Mouse (Mus musculus): ENCODE measurements around the gene Macrod1.

DNA sequence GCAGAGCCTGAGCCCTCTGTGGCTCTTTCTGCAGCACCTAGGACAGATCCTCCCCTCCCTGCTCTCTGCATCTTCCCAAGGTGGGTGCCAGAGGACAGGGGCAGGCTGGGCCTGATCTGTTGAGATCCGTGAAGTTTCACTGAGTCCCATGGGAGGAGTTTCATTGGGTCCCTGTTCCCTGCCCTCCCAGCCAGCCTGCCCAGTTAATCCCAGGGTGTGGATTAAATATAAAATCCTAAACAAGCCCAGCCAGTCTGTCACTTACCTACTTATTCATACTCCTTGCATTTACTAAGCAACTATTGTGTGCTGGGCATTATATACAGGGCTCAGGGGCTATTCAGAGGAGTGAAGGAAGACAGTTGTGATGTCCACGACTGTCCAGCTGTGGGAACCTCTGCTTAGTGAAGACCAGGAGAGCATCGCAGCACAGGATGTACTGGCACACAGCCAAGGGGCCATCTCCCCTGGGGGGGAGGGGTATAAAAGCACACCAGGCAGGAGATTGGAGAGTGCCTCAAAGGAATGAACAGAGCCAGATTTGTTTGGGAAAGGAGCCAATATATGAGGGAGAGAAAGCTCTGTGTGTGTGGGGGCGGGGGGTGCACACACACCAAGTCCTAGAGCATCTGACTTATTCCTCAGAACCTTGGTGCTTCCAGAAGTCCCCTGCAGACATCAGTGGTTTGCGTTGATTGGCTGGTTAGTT, 85.8 kb downstream of the Macrod1 start:
- no peak for TF ChIP-seq POLR2A (IDR thresholded peaks at IDR 0.05; ENCODE audit: insufficient read depth, low read length)
- TF ChIP-seq CTCF (IDR thresholded peaks at IDR 0.05; ENCODE audit: low read depth, low read length) = no peak
- TF ChIP-seq EP300 (IDR thresholded peaks at IDR 0.05; ENCODE audit: insufficient read depth, low read depth, low read length) = no peak
